Mouse (Mus musculus) small intestine, adult 2 months (tissue): Measurements from ENCODE around the gene Tmcc3. TPM values are rescaled to one million over a fixed set of nuclear protein-coding genes. Genes with fewer than 3 reads are reported as not detected.

Experiments used
- H3K27ac ChIP-seq: fragments of 200-500 bp; 2 replicates; pipeline ENCODE4 v1.5.1; 2012; ENCODE audit warnings: low read depth, low read length, control low read depth, inconsistent platforms; ENCODE audit not compliant: insufficient read depth
- H3K27me3 ChIP-seq: fragments of 200-500 bp; 2 replicates; pipeline ENCODE4 v1.6.1; 2012; ENCODE audit warnings: mild to moderate bottlenecking, moderate library complexity, low read length, inconsistent platforms; ENCODE audit not compliant: control insufficient read depth, insufficient read depth
- H3K36me3 ChIP-seq: fragments of 200-500 bp; 2 replicates; pipeline ENCODE4 v1.6.1; 2012; ENCODE audit warnings: mild to moderate bottlenecking, low read length, control low read depth, inconsistent platforms; ENCODE audit not compliant: control insufficient read depth, insufficient read depth
- H3K4me1 ChIP-seq: fragments of 200-500 bp; 2 replicates; pipeline ENCODE4 v1.6.1; 2012; ENCODE audit warnings: low read length, inconsistent platforms, mixed read lengths; ENCODE audit not compliant: control insufficient read depth, insufficient read depth, insufficient read length
- H3K4me3 ChIP-seq: fragments of 200-500 bp; 2 replicates; pipeline ENCODE4 v1.5.1; 2012; ENCODE audit warnings: low read depth, mild to moderate bottlenecking, control low read depth, inconsistent platforms, low read length, moderate library complexity
- CTCF ChIP-seq: fragments of 200-500 bp; IDR thresholded peaks from 2 replicates; pipeline ENCODE4 v1.5.1; 2012; ENCODE audit warnings: low read depth, mild to moderate bottlenecking, control low read depth, inconsistent platforms, low read length, moderate library complexity, mixed read lengths; ENCODE audit not compliant: insufficient replicate concordance, insufficient read length; ENCODE audit errors: extremely low read depth
- POLR2A ChIP-seq: fragments of 200-500 bp; IDR thresholded peaks from 2 replicates; pipeline ENCODE4 v1.6.1; 2012; ENCODE audit warnings: low read depth, mild to moderate bottlenecking, control low read depth, inconsistent platforms, low read length, moderate library complexity
- WGBS: fragments of 180-500 bp; shearing (Covaris S2); methylation state at CpG from one replicate; pipeline ENCODE4 v1.1.7; 2018; 5-methylcytosine and 5-hydroxymethylcytosine counted together
- polyA plus RNA-seq: library from polyadenylated mRNA; depleted of rRNA; stranded (reverse); fragments of >200 nt; gene quantifications from 2 replicates; pipeline ENCODE4 v1.2.3, GENCODE M21; 2012

Gene Tmcc3
- polyA plus RNA-seq, 1 experiment: 38.7 TPM

- WGBS: 77% methylated on average over 7 of the region's 7 CpGs
- Histone ChIP-seq H3K27me3 (no peaks in the 10 kb centered on the region), H3K36me3 (no peaks in the 10 kb centered on the region), H3K27ac (no peak overlapping the region), H3K4me1 (no peaks in the 10 kb centered on the region), H3K4me3 (no peak overlapping the region)
- TF ChIP-seq CTCF (no peak), POLR2A (no peak)
These were observed 131.0 kb downstream of the Tmcc3 start for GRCm38 (mm10) chr10:94442725-94443124.

- 88% methylated on average over 4 of the region's 4 CpGs for WGBS
- Histone ChIP-seq H3K4me3 (no peak overlapping the region), H3K27ac (no peak overlapping the region), H3K27me3 (no peaks in the 10 kb centered on the region), H3K36me3 (no peaks in the 10 kb centered on the region), H3K4me1 (no peaks in the 10 kb centered on the region)
- TF ChIP-seq CTCF (no peak), POLR2A (no peak)
These were observed 131.7 kb downstream of the Tmcc3 start for GRCm38 (mm10) chr10:94443453-94443852.

GRCm38 (mm10) chr10:94445192-94445591 is 133.4 kb downstream of the Tmcc3 start:
- H3K36me3 ChIP-seq: no peaks in the 10 kb centered on the region
- TF ChIP-seq POLR2A: no peak
- no peak for TF ChIP-seq CTCF

GRCm38 (mm10) chr10:94446379-94447008 is 134.7 kb downstream of the Tmcc3 start:
- no peak overlapping the region for H3K4me3 ChIP-seq
- no peaks in the 10 kb centered on the region for H3K36me3 ChIP-seq
- H3K4me1 ChIP-seq: no peaks in the 10 kb centered on the region
- TF ChIP-seq CTCF (no peak), POLR2A (no peak)
- H3K27me3 ChIP-seq: no peaks in the 10 kb centered on the region
- H3K27ac ChIP-seq: no peak overlapping the region
- 66% methylated on average over 7 of the region's 7 CpGs for WGBS

More at GRCm38 (mm10) chr10:94445192-94445591, 133.4 kb downstream of the Tmcc3 start:
- no peak overlapping the region for H3K4me3 ChIP-seq
- no peaks in the 10 kb centered on the region for H3K4me1 ChIP-seq
- no peaks in the 10 kb centered on the region for H3K27me3 ChIP-seq
- WGBS: 76% methylated on average over 7 of the region's 7 CpGs
- H3K27ac ChIP-seq: no peak overlapping the region

- 19% methylated on average over 3 of the region's 3 CpGs for WGBS
These were observed 137.9 kb downstream of the Tmcc3 start for GRCm38 (mm10) chr10:94449676-94450075.

GRCm38 (mm10) chr10:94450781-94451180 is 139.0 kb downstream of the Tmcc3 start:
- no peaks in the 10 kb centered on the region for H3K27me3 ChIP-seq
- no peak overlapping the region for H3K4me3 ChIP-seq
- no peak for TF ChIP-seq CTCF
- WGBS: 43% methylated on average over 8 of the region's 8 CpGs
- no peak overlapping the region for H3K27ac ChIP-seq
- no peaks in the 10 kb centered on the region for H3K36me3 ChIP-seq
- no peaks in the 10 kb centered on the region for H3K4me1 ChIP-seq

More at GRCm38 (mm10) chr10:94449676-94450075, 137.9 kb downstream of the Tmcc3 start:
- Histone ChIP-seq H3K36me3 (no peaks in the 10 kb centered on the region), H3K4me1 (no peaks in the 10 kb centered on the region), H3K27me3 (no peaks in the 10 kb centered on the region), H3K27ac (no peak overlapping the region), H3K4me3 (no peak overlapping the region)
- no peak for TF ChIP-seq POLR2A
- no peak for TF ChIP-seq CTCF

GRCm38 (mm10) chr10:94457454-94457853 is 145.7 kb downstream of the Tmcc3 start:
- Histone ChIP-seq H3K27ac (no peak overlapping the region), H3K4me1 (no peaks in the 10 kb centered on the region), H3K27me3 (no peaks in the 10 kb centered on the region), H3K4me3 (no peak overlapping the region), H3K36me3 (no peaks in the 10 kb centered on the region)
- TF ChIP-seq POLR2A (no peak), CTCF (no peak)
- 58% methylated on average over 1 of the region's 1 CpGs for WGBS
